Mouse (Mus musculus): ENCODE data around the gene Gm13539. TPM values are rescaled to one million over a fixed set of nuclear protein-coding genes. Genes with fewer than 3 reads are reported as not detected.

Gm13539 gene
- polyA plus RNA-seq, 1 experiment: not detected

DNA sequence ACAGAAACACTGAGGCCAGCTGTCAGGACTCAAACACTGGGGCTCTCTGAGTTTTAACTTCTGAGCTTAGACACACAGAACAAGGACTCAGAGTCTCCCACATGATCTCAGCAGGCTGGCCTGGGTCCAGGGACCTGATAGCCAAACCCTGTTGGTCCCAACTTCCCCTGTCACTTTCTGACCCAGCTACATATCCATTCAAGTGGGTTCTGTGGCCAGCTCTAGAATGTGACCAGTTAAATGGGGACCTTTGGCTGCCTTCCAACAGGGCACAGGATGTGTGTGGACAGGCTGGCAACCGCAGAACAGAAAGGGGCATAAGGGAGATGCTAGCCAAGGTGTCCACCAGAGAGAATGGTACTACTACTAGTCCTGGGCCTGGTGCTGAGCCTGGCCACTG, 40.7 kb downstream of the Gm13539 start, which contains the start of gene Lcn9:
Lcn9 (plus strand) TSS at position 348 of the 400 bp plus-strand sequence.
- H3K27ac ChIP-seq (ENCODE audit: insufficient read depth, low read length): no peak within 1 kb of the TSS
- no peaks in the 10 kb centered on the region for H3K4me1 ChIP-seq (ENCODE audit: control insufficient read depth, insufficient read depth, low read length)
- no peak within 1 kb of the TSS for H3K4me3 ChIP-seq (ENCODE audit: insufficient read depth, low read length)
- no peak for TF ChIP-seq POLR2A (IDR thresholded peaks at IDR 0.05; ENCODE audit: low read depth, low read length)
- TF ChIP-seq CTCF (IDR thresholded peaks at IDR 0.05; ENCODE audit: borderline replicate concordance, insufficient read depth, low read length): no peak

DNA sequence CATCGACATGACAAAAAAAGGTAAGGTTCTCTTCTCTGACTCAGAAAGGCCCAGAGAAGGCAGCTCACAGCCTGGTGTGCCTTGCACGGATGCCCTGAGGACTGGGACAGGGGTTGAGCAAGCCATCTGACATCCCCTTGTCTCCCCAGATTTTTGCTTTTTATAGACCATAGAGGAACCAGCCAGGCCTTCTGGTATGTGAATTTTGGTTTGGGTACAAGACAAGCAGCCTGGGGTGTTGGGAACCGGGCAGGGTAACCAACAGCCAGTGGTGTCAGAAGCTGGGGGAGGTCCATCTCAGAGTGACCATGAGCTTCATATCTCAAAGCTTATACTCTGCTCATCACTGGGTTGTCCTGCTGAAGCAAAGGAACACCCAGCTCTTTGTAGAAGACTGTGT, 42.7 kb downstream of the Gm13539 start:
- Histone ChIP-seq H3K27ac (ENCODE audit: insufficient read depth, low read length) (no peak overlapping the region), H3K4me1 (ENCODE audit: control insufficient read depth, insufficient read depth, low read length) (no peaks in the 10 kb centered on the region), H3K4me3 (ENCODE audit: insufficient read depth, low read length) (no peak overlapping the region)
- TF ChIP-seq CTCF (IDR thresholded peaks at IDR 0.05; ENCODE audit: borderline replicate concordance, insufficient read depth, low read length): no peak
- TF ChIP-seq POLR2A (IDR thresholded peaks at IDR 0.05; ENCODE audit: low read depth, low read length): no peak

DNA sequence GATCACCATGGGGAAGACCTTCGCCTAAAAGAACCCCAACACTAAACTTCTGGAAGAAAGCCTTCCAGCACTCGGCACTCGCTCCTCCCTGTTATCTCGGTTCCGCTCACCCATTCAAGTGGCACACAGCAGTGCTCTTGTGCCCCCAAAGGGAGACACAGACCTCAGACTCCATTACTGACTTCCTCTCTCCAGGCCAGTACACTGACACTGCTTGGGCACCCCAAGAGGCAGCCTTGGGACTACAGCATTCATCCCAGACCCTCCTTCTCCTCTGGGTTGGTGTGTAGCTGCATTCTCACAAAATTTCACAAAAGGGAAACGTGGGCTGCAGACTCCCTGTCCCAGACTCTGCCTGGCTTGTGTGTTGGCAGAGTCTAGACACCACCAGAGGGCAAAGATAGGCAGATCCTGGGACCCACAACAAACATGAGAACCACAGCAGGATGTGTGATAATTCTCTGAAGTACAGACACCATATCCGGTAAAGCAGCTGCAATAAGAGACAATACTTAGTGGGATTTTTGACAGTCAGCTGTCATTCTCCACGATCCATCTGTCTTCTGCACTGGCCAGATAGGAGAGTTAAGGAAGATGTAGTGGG, 46.4 kb downstream of the Gm13539 start:
- no peak overlapping the region for H3K27ac ChIP-seq (ENCODE audit: insufficient read depth, low read length)
- no peak overlapping the region for H3K4me3 ChIP-seq (ENCODE audit: insufficient read depth, low read length)
- TF ChIP-seq CTCF (IDR thresholded peaks at IDR 0.05; ENCODE audit: borderline replicate concordance, insufficient read depth, low read length): no peak
- TF ChIP-seq POLR2A (IDR thresholded peaks at IDR 0.05; ENCODE audit: low read depth, low read length): no peak
- no peaks in the 10 kb centered on the region for H3K4me1 ChIP-seq (ENCODE audit: control insufficient read depth, insufficient read depth, low read length)

DNA sequence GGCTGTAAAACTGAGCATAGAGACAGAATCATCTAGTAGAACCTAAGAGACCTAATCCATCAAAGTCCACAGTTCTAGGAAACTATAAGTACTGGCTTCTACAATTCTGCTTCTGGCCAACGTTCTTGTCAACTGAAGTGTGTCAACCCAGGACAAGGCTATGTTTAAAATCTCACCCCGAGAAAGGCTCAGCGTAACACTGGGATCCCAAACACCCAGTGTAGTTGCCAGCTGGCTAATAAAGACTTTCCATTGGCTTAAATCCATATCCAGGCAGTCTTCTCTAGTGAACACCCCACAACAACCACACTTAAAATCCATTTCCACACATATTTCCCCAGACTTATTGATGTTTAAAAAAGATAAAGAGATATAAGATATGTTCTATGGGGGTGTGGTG, 48.7 kb downstream of the Gm13539 start:
- Histone ChIP-seq H3K4me3 (ENCODE audit: insufficient read depth, low read length) (no peak overlapping the region), H3K27ac (ENCODE audit: insufficient read depth, low read length) (no peak overlapping the region), H3K4me1 (ENCODE audit: control insufficient read depth, insufficient read depth, low read length) (no peaks in the 10 kb centered on the region)
- no peak for TF ChIP-seq CTCF (IDR thresholded peaks at IDR 0.05; ENCODE audit: borderline replicate concordance, insufficient read depth, low read length)
- TF ChIP-seq POLR2A (IDR thresholded peaks at IDR 0.05; ENCODE audit: low read depth, low read length): no peak

DNA sequence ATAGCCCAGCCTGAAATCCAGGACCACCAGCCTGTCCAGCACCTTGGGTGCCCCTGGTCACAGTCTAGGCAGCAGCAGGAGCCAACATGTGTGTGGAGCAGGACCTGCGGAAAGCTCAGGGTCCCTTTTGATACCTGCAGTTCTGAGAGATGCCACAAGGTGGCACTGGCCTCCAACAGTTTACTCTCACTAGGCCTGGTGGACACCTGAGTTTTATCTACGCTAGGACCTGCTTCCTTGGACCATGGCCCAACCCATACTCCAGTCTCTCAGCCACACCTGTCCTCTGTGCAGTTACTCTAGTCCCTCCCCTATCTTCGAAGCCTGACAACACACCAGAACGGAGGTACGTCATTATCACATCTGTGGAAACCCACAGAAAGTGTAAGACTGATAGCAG, 54.2 kb downstream of the Gm13539 start:
- Histone ChIP-seq H3K4me3 (ENCODE audit: insufficient read depth, low read length) (no peak overlapping the region), H3K4me1 (ENCODE audit: control insufficient read depth, insufficient read depth, low read length) (no peaks in the 10 kb centered on the region), H3K27ac (ENCODE audit: insufficient read depth, low read length) (no peak overlapping the region)
- no peak for TF ChIP-seq POLR2A (IDR thresholded peaks at IDR 0.05; ENCODE audit: low read depth, low read length)
- peak; percentile 77; the same call in 1 of the 2 replicates for TF ChIP-seq CTCF (IDR thresholded peaks at IDR 0.05; ENCODE audit: borderline replicate concordance, insufficient read depth, low read length)

Other genes starting within 250 kb of the Gm13539 start
- gene Traf2, start 235.3 kb upstream of the Gm13539 start, polyA plus RNA-seq (2011; ENCODE audit: insufficient read length, low read depth, missing spikeins): 11.5 and 13.1 TPM in 2 replicates
- gene Edf1, start 224.4 kb upstream of the Gm13539 start, polyA plus RNA-seq (2011; ENCODE audit: insufficient read length, low read depth, missing spikeins): 102 and 122 TPM in 2 replicates
- gene Mamdc4, start 207.4 kb upstream of the Gm13539 start, polyA plus RNA-seq (2011; ENCODE audit: insufficient read length, low read depth, missing spikeins): 0.45 and 1.0 TPM in 2 replicates
- gene Phpt1, start 207.0 kb upstream of the Gm13539 start, polyA plus RNA-seq (2011; ENCODE audit: insufficient read length, low read depth, missing spikeins): 33.0 and 46.4 TPM in 2 replicates
- gene Ajm1, start 200.5 kb upstream of the Gm13539 start, polyA plus RNA-seq (2011; ENCODE audit: insufficient read length, low read depth, missing spikeins): 0.17 and 0.25 TPM in 2 replicates
- 51.0 and 63.2 TPM in 2 replicates for gene Rabl6, start 173.7 kb upstream of the Gm13539 start, polyA plus RNA-seq (2011; ENCODE audit: insufficient read length, low read depth, missing spikeins)
- not detected in 2 replicates for gene Ccdc183, start 164.6 kb upstream of the Gm13539 start, polyA plus RNA-seq (2011; ENCODE audit: insufficient read length, low read depth, missing spikeins)
- gene Tmem141, start 160.3 kb upstream of the Gm13539 start, polyA plus RNA-seq (2011; ENCODE audit: insufficient read length, low read depth, missing spikeins): 17.3 and 18.3 TPM in 2 replicates
- gene Fcna, start 154.2 kb upstream of the Gm13539 start, polyA plus RNA-seq (2011; ENCODE audit: insufficient read length, low read depth, missing spikeins): not detected in 2 replicates
- not detected in 2 replicates for gene Lcn8, start 129.1 kb upstream of the Gm13539 start, polyA plus RNA-seq (2011; ENCODE audit: insufficient read length, low read depth, missing spikeins)
- gene Lcn5, start 124.3 kb upstream of the Gm13539 start, polyA plus RNA-seq (2011; ENCODE audit: insufficient read length, low read depth, missing spikeins): not detected in 2 replicates
- not detected in 2 replicates for gene Lcn6, start 105.5 kb upstream of the Gm13539 start, polyA plus RNA-seq (2011; ENCODE audit: insufficient read length, low read depth, missing spikeins)
- gene Lcn10, start 99.5 kb upstream of the Gm13539 start, polyA plus RNA-seq (2011; ENCODE audit: insufficient read length, low read depth, missing spikeins): not detected in 2 replicates
- not detected in 2 replicates for gene Obp2a, start 82.2 kb upstream of the Gm13539 start, polyA plus RNA-seq (2011; ENCODE audit: insufficient read length, low read depth, missing spikeins)
- 14.4 and 21.2 TPM in 2 replicates for gene Bmyc, start 75.5 kb upstream of the Gm13539 start, polyA plus RNA-seq (2011; ENCODE audit: insufficient read length, low read depth, missing spikeins)
- not detected in 2 replicates for gene Obp2b, start 45.2 kb upstream of the Gm13539 start, polyA plus RNA-seq (2011; ENCODE audit: insufficient read length, low read depth, missing spikeins)
- not detected in 2 replicates for gene Lcn3, start 16.7 kb upstream of the Gm13539 start, polyA plus RNA-seq (2011; ENCODE audit: insufficient read length, low read depth, missing spikeins)
- gene Lcn11, start 5.2 kb upstream of the Gm13539 start, polyA plus RNA-seq (2011; ENCODE audit: insufficient read length, low read depth, missing spikeins): not detected in 2 replicates
- not detected in 2 replicates for gene Glt6d1, start 33.6 kb downstream of the Gm13539 start, polyA plus RNA-seq (2011; ENCODE audit: insufficient read length, low read depth, missing spikeins)
- not detected in 2 replicates for gene Lcn9, start 40.9 kb downstream of the Gm13539 start, polyA plus RNA-seq (2011; ENCODE audit: insufficient read length, low read depth, missing spikeins)
- not detected in 2 replicates for gene Sohlh1, start 65.0 kb downstream of the Gm13539 start, polyA plus RNA-seq (2011; ENCODE audit: insufficient read length, low read depth, missing spikeins)
- not detected in 2 replicates for gene Kcnt1, start 81.5 kb downstream of the Gm13539 start, polyA plus RNA-seq (2011; ENCODE audit: insufficient read length, low read depth, missing spikeins)
- gene Camsap1, start 201.0 kb downstream of the Gm13539 start, polyA plus RNA-seq (2011; ENCODE audit: insufficient read length, low read depth, missing spikeins): 52.1 and 59.0 TPM in 2 replicates
- gene Ubac1, start 239.5 kb downstream of the Gm13539 start, polyA plus RNA-seq (2011; ENCODE audit: insufficient read length, low read depth, missing spikeins): 66.1 and 78.7 TPM in 2 replicates